Mouse (Mus musculus): ENCODE results near the gene Adcy7. TPM values are rescaled to one million over a fixed set of nuclear protein-coding genes. Genes with fewer than 3 reads are reported as not detected.

The Adcy7 gene
- polyA plus RNA-seq, 1 experiment from 2014 or later = 2.7 TPM

- no peak for ATAC-seq (ENCODE audit: low FRiP score)
- Histone ChIP-seq H3K4me1 (replicated peaks) (no peaks in the 10 kb centered on the region), H3K27ac (no peak overlapping the region), H3K9ac (no peak overlapping the region), H3K27me3 (no peaks in the 10 kb centered on the region), H3K36me3 (no peaks in the 10 kb centered on the region), H3K4me3 (no peak overlapping the region), H3K4me2 (no peak overlapping the region), H3K9me3 (no peaks in the 10 kb centered on the region)
- WGBS = 90% methylated on average over 13 of the region's 13 CpGs
Observed at GRCm38 (mm10) chr8:88310286-88310685, 38.1 kb downstream of the Adcy7 start.

- Histone ChIP-seq H3K27me3 (no peaks in the 10 kb centered on the region), H3K9me3 (no peaks in the 10 kb centered on the region)
- WGBS = 75% methylated on average over 8 of the region's 8 CpGs
Observed at GRCm38 (mm10) chr8:88312966-88313365, 40.8 kb downstream of the Adcy7 start.

GRCm38 (mm10) chr8:88313991-88314390 is 41.8 kb downstream of the Adcy7 start:
- H3K4me3 ChIP-seq = no peak overlapping the region
- H3K27me3 ChIP-seq = no peaks in the 10 kb centered on the region
- H3K36me3 ChIP-seq = no peaks in the 10 kb centered on the region
- peaks cover 11% of the 10 kb centered on the region for H3K4me1 ChIP-seq (replicated peaks)
- no peak overlapping the region for H3K9ac ChIP-seq
- 92% methylated on average over 12 of the region's 12 CpGs for WGBS
- ATAC-seq (ENCODE audit: low FRiP score) = no peak
- no peaks in the 10 kb centered on the region for H3K9me3 ChIP-seq
- H3K4me2 ChIP-seq = no peak overlapping the region
- no peak overlapping the region for H3K27ac ChIP-seq

More at GRCm38 (mm10) chr8:88312966-88313365, 40.8 kb downstream of the Adcy7 start:
- Histone ChIP-seq H3K9ac (no peak overlapping the region), H3K27ac (no peak overlapping the region), H3K4me1 (replicated peaks) (peaks cover 11% of the 10 kb centered on the region), H3K4me3 (no peak overlapping the region), H3K36me3 (no peaks in the 10 kb centered on the region), H3K4me2 (no peak overlapping the region)
- no peak for ATAC-seq (ENCODE audit: low FRiP score)

- Histone ChIP-seq H3K27ac (no peak overlapping the region), H3K4me2 (no peak overlapping the region), H3K4me1 (replicated peaks) (peaks cover 11% of the 10 kb centered on the region), H3K4me3 (no peak overlapping the region), H3K9me3 (no peaks in the 10 kb centered on the region), H3K27me3 (no peaks in the 10 kb centered on the region), H3K36me3 (no peaks in the 10 kb centered on the region), H3K9ac (no peak overlapping the region)
- ATAC-seq (ENCODE audit: low FRiP score) = no peak
- 95% methylated on average over 8 of the region's 8 CpGs for WGBS
Observed at GRCm38 (mm10) chr8:88315302-88315701, 43.1 kb downstream of the Adcy7 start.

GRCm38 (mm10) chr8:88316139-88316931 is 44.1 kb downstream of the Adcy7 start:
- peak; percentile 71 for ATAC-seq (ENCODE audit: low FRiP score)
- Histone ChIP-seq H3K36me3 (no peaks in the 10 kb centered on the region), H3K4me3 (no peak overlapping the region), H3K9me3 (no peaks in the 10 kb centered on the region), H3K9ac (0 out of 2 replicates have a peak overlapping the region, but pooled peaks have one; percentile 8), H3K4me1 (replicated peaks) (peaks cover 11% of the 10 kb centered on the region), H3K4me2 (no peak overlapping the region), H3K27ac (0 out of 2 replicates have a peak overlapping the region, but pooled peaks have one; percentile 15), H3K27me3 (no peaks in the 10 kb centered on the region)
- WGBS = 60% methylated on average over 8 of the region's 8 CpGs

GRCm38 (mm10) chr8:88317341-88317740 is 45.1 kb downstream of the Adcy7 start:
- Histone ChIP-seq H3K4me1 (replicated peaks) (peaks cover 11% of the 10 kb centered on the region), H3K9me3 (no peaks in the 10 kb centered on the region), H3K27me3 (no peaks in the 10 kb centered on the region), H3K36me3 (no peaks in the 10 kb centered on the region), H3K4me3 (no peak overlapping the region), H3K4me2 (no peak overlapping the region), H3K27ac (no peak overlapping the region), H3K9ac (no peak overlapping the region)
- no peak for ATAC-seq (ENCODE audit: low FRiP score)
- WGBS = 80% methylated on average over 5 of the region's 5 CpGs

- no peak overlapping the region for H3K4me2 ChIP-seq
- H3K27ac ChIP-seq = no peak overlapping the region
- H3K4me3 ChIP-seq = no peak overlapping the region
- no peaks in the 10 kb centered on the region for H3K27me3 ChIP-seq
- peaks cover 11% of the 10 kb centered on the region for H3K4me1 ChIP-seq (replicated peaks)
- H3K9me3 ChIP-seq = no peaks in the 10 kb centered on the region
- 93% methylated on average over 8 of the region's 8 CpGs for WGBS
- ATAC-seq (ENCODE audit: low FRiP score) = no peak
- H3K9ac ChIP-seq = no peak overlapping the region
- no peaks in the 10 kb centered on the region for H3K36me3 ChIP-seq
Observed at GRCm38 (mm10) chr8:88318151-88318550, 45.9 kb downstream of the Adcy7 start.

GRCm38 (mm10) chr8:88320134-88320533 is 47.9 kb downstream of the Adcy7 start:
- no peak overlapping the region for H3K9ac ChIP-seq
- peaks cover 15% of the 10 kb centered on the region for H3K36me3 ChIP-seq
- no peaks in the 10 kb centered on the region for H3K9me3 ChIP-seq
- peaks cover 11% of the 10 kb centered on the region for H3K4me1 ChIP-seq (replicated peaks)
- H3K27me3 ChIP-seq = no peaks in the 10 kb centered on the region
- ATAC-seq (ENCODE audit: low FRiP score) = no peak
- WGBS = 98% methylated on average over 6 of the region's 6 CpGs
- H3K4me2 ChIP-seq = no peak overlapping the region
- H3K4me3 ChIP-seq = no peak overlapping the region
- no peak overlapping the region for H3K27ac ChIP-seq

- H3K27ac ChIP-seq = no peak overlapping the region
- peaks cover 28% of the 10 kb centered on the region for H3K36me3 ChIP-seq
- H3K4me2 ChIP-seq = no peak overlapping the region
- no peak overlapping the region for H3K9ac ChIP-seq
- no peaks in the 10 kb centered on the region for H3K27me3 ChIP-seq
- H3K9me3 ChIP-seq = no peaks in the 10 kb centered on the region
- no peak for ATAC-seq (ENCODE audit: low FRiP score)
- H3K4me3 ChIP-seq = no peak overlapping the region
- 90% methylated on average over 5 of the region's 5 CpGs for WGBS
- peaks cover 5% of the 10 kb centered on the region for H3K4me1 ChIP-seq (replicated peaks)
Observed at GRCm38 (mm10) chr8:88321387-88321786, 49.2 kb downstream of the Adcy7 start.

GRCm38 (mm10) chr8:88323523-88323922 is 51.3 kb downstream of the Adcy7 start:
- Histone ChIP-seq H3K9me3 (no peaks in the 10 kb centered on the region), H3K4me2 (no peak overlapping the region), H3K4me3 (no peak overlapping the region), H3K36me3 (peaks cover 49% of the 10 kb centered on the region), H3K9ac (no peak overlapping the region), H3K4me1 (replicated peaks) (no peaks in the 10 kb centered on the region), H3K27me3 (no peaks in the 10 kb centered on the region), H3K27ac (no peak overlapping the region)
- ATAC-seq (ENCODE audit: low FRiP score) = no peak
- 90% methylated on average over 5 of the region's 5 CpGs for WGBS

- Histone ChIP-seq H3K36me3 (peaks cover 60% of the 10 kb centered on the region), H3K4me1 (replicated peaks) (no peaks in the 10 kb centered on the region), H3K4me3 (no peak overlapping the region), H3K27me3 (no peaks in the 10 kb centered on the region), H3K4me2 (no peak overlapping the region), H3K9me3 (no peaks in the 10 kb centered on the region), H3K9ac (no peak overlapping the region), H3K27ac (no peak overlapping the region)
- WGBS = 86% methylated on average over 11 of the region's 11 CpGs
- no peak for ATAC-seq (ENCODE audit: low FRiP score)
Observed at GRCm38 (mm10) chr8:88324760-88325159, 52.6 kb downstream of the Adcy7 start.

GRCm38 (mm10) chr8:88325251-88325650 is 53.0 kb downstream of the Adcy7 start:
- Histone ChIP-seq H3K36me3 (peaks cover 64% of the 10 kb centered on the region), H3K27ac (no peak overlapping the region), H3K4me3 (no peak overlapping the region), H3K4me2 (no peak overlapping the region), H3K9ac (no peak overlapping the region), H3K9me3 (no peaks in the 10 kb centered on the region), H3K4me1 (replicated peaks) (no peaks in the 10 kb centered on the region), H3K27me3 (no peaks in the 10 kb centered on the region)
- 67% methylated on average over 5 of the region's 5 CpGs for WGBS
- no peak for ATAC-seq (ENCODE audit: low FRiP score)

GRCm38 (mm10) chr8:88325795-88326194 is 53.6 kb downstream of the Adcy7 start:
- Histone ChIP-seq H3K36me3 (peaks cover 69% of the 10 kb centered on the region), H3K4me3 (no peak overlapping the region), H3K4me2 (no peak overlapping the region), H3K27me3 (no peaks in the 10 kb centered on the region), H3K9ac (no peak overlapping the region), H3K9me3 (no peaks in the 10 kb centered on the region), H3K27ac (no peak overlapping the region), H3K4me1 (replicated peaks) (no peaks in the 10 kb centered on the region)
- 91% methylated on average over 5 of the region's 5 CpGs for WGBS
- no peak for ATAC-seq (ENCODE audit: low FRiP score)
